In the genomic region with DNA sequence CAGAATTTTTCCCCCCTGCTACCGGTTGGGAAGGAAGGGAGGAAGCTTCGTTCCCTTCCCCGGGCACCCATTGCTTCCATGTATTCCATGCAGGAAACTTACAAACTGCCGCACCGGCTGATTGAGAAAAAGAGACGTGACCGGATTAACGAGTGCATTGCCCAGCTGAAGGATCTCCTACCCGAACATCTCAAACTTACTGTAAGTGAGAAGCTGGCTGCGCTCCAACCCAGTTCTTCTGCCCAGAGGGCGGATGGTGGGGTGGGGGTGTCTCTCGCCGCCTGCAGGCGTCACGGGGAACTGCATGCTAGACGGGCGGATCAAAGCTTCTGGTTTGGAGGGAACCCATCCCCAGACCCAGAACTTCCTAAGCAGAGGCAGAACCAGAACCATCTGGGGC, we compare ENCODE assay signal across 8 mouse cellular contexts. TPM values are rescaled to one million over a fixed set of nuclear protein-coding genes. Genes with fewer than 3 reads are reported as not detected.
DNase-seq lines count a peak whose midpoint lies in the region; ATAC-seq and TF ChIP-seq lines count a peak whose summit lies in the region.

No protein-coding gene starts in this region.

- TF ChIP-seq CTCF in left cerebral cortex, adult 2 months (IDR thresholded peaks at IDR 0.05), result peak; percentile 98

- H3K4me3 ChIP-seq in hindbrain, embryonic 16.5 days (ENCODE audit: low read length), result peak overlapping the region; percentile 54
- H3K4me3 ChIP-seq in left cerebral cortex, adult 2 months, result peak overlapping the region; percentile 86
- peak overlapping the region; percentile 86 for H3K4me3 ChIP-seq in macrophage (ENCODE audit: inconsistent target)

- H3K27ac ChIP-seq in hindbrain, embryonic 16.5 days (ENCODE audit: low read depth, low read length), result peak overlapping the region; percentile 14; the same call in 1 of the 2 replicates
- peak overlapping the region; percentile 98 for H3K27ac ChIP-seq in left cerebral cortex, adult 2 months
- peak overlapping the region; percentile 71 for H3K27ac ChIP-seq in macrophage

- H3K9me3 ChIP-seq in hindbrain, embryonic 16.5 days (ENCODE audit: control insufficient read depth, low read length), result no peaks in the 10 kb centered on the region

- ATAC-seq in hindbrain, embryonic 16.5 days, result no peak

- peaks cover 42% of the 10 kb centered on the region; the same call in 1 of the 2 replicates for H3K79me2 ChIP-seq in macrophage (ENCODE audit: inconsistent target)

- H3K36me3 ChIP-seq in hindbrain, embryonic 16.5 days (ENCODE audit: control insufficient read depth, insufficient read depth, low read length), result 0 out of 2 replicates have a peak, but pooled peaks cover 5% of the 10 kb centered on the region
- 0 out of 2 replicates have a peak, but pooled peaks cover 10% of the 10 kb centered on the region for H3K36me3 ChIP-seq in macrophage (ENCODE audit: inconsistent target)

- H3K4me2 ChIP-seq in hindbrain, embryonic 16.5 days (ENCODE audit: low read length), result peak overlapping the region; percentile 95

- intact Hi-C loops in left cerebral cortex, adult 2 months (cut with DNase I), result loop anchor here (2.0 to 5.0 kb wide), 3 partner anchors 76 to 157 kb away; no protein-coding TSS in a partner anchor

- 1% methylated on average over 17 of the region's 17 CpGs for WGBS in hindbrain, embryonic 16.5 days
- WGBS in macrophage (ENCODE audit: missing documents), result 4% methylated on average over 14 of the region's 17 CpGs

- peaks cover 14% of the 10 kb centered on the region for H3K4me1 ChIP-seq in hindbrain, embryonic 16.5 days (ENCODE audit: control insufficient read depth, insufficient read depth, low read depth, low read length)

- H3K9ac ChIP-seq in hindbrain, embryonic 16.5 days (ENCODE audit: low read depth, low read length), result peak overlapping the region; percentile 70

- peak; percentile 85 for DNase-seq in Muller cell, postnatal 12 days (ENCODE audit: inconsistent ontology term)
- peak; percentile 93 to 95 for DNase-seq in cerebellum, postnatal 25 days
- DNase-seq in gastrocnemius, adult 18-20 months (ENCODE audit: low spot score), result peak; percentile 98
- peak; percentile 90 to 95 for DNase-seq in left cerebral cortex, adult 2 months (ENCODE audit: extremely low spot score in 1 of 2, low spot score in 2 of 2)
- DNase-seq in right cerebral cortex, adult 18-20 months, result peak; percentile 93
- DNase-seq in urinary bladder, adult 2 months (ENCODE audit: low spot score), result peak; percentile 84

- no peaks in the 10 kb centered on the region; the same call in 1 of the 2 replicates for H3K27me3 ChIP-seq in hindbrain, embryonic 16.5 days (replicated peaks; ENCODE audit: control insufficient read depth, insufficient read depth, low read length)

RNA-seq across cellular contexts. Expression of a gene that starts 1.0 kb away (rescaled TPM):
- 10 to 100 TPM; 70.0 to 98.6 TPM for total RNA-seq in gastrocnemius, adult 18-20 months (2021)
- 7.3 and 8.9 TPM in 2 replicates for polyA plus RNA-seq in hindbrain, embryonic 16.5 days (2015; fragmentation: Nextera tagmentation; extraction: Ambion mirVana)
- total RNA-seq in left cerebral cortex, adult 2 months (2021), result 100 to 1,000 TPM; 127 to 159 TPM
- total RNA-seq in macrophage (2018; cell fraction: chromatin; rRNA removed), result 100 to 1,000 TPM in 2 of 26 experiments, 10 to 100 TPM in 17, 1 to 10 TPM in 7; 3.4 to 140 (median 20.8) TPM
- total RNA-seq in macrophage (2018; cell fraction: cytosol; rRNA removed), result 10 to 100 TPM in 17 of 26 experiments, 1 to 10 TPM in 9; 3.5 to 84.2 (median 19.2) TPM
- total RNA-seq in macrophage (2018; cell fraction: nucleus; rRNA removed), result 100 to 1,000 TPM in 2 of 26 experiments, 10 to 100 TPM in 19, 1 to 10 TPM in 5; 6.5 to 105 (median 23.2) TPM
- 14.2 to 18.7 TPM (median 16.9 TPM) in 3 replicates for polyA plus RNA-seq in macrophage (2018)
- polyA plus RNA-seq in urinary bladder, adult 2 months (2012; rRNA removed), result 17.9 and 35.1 TPM in 2 replicates

Comparison
In these comparisons a context has a peak if more than half of its experiments do, and no peak if none do; other contexts are left out.
1. H3K27ac ChIP-seq: peak in every context shown above with its lines; median percentile 98 in left cerebral cortex, adult 2 months; 71 in macrophage; 14 in hindbrain, embryonic 16.5 days.